Mouse (Mus musculus) lung, embryonic 16.5 days (tissue): ENCODE measurements around the gene D630003M21Rik. TPM values are rescaled to one million over a fixed set of nuclear protein-coding genes. Genes with fewer than 3 reads are reported as not detected.
A peak's percentile ranks its signal among the peaks of the same experiment; 100 is the strongest.

Source experiments
- ATAC-seq: fragments of 200-750 bp; cut with Nextera tagmentation; 2 replicates; pipeline ENCODE4 v1.8.0; 2017; ENCODE audit warnings: low read depth, mild to moderate bottlenecking, moderate library complexity
- H3K27ac ChIP-seq: fragments of 300-500 bp; sonication (generic); 2 replicates; pipeline ENCODE4 v1.5.1; 2014; ENCODE audit warnings: mild to moderate bottlenecking, control low read depth, low read length
- H3K27me3 ChIP-seq: fragments of 300-500 bp; sonication (generic); 2 replicates; pipeline ENCODE4 v1.6.1; 2014; ENCODE audit warnings: low read depth, low read length, mixed read lengths; ENCODE audit not compliant: control insufficient read depth, insufficient read depth
- H3K36me3 ChIP-seq: fragments of 300-500 bp; sonication (generic); 2 replicates; pipeline ENCODE4 v1.6.1; 2014; ENCODE audit warnings: low read length; ENCODE audit not compliant: control insufficient read depth, insufficient read depth
- H3K4me1 ChIP-seq: fragments of 300-500 bp; sonication (generic); replicated peaks from 2 replicates; pipeline ENCODE4 v1.6.1; 2014; ENCODE audit warnings: low read length, mixed read lengths; ENCODE audit not compliant: control insufficient read depth, insufficient read depth
- H3K4me2 ChIP-seq: fragments of 300-500 bp; sonication (generic); 2 replicates; pipeline ENCODE4 v1.6.1; 2014; ENCODE audit warnings: low read depth, low read length, control low read depth
- H3K4me3 ChIP-seq: fragments of 300-500 bp; sonication (generic); 2 replicates; pipeline ENCODE4 v1.5.1; 2014; ENCODE audit warnings: mild to moderate bottlenecking, low read length, control low read depth
- H3K9ac ChIP-seq: fragments of 300-500 bp; sonication (generic); 2 replicates; pipeline ENCODE4 v1.6.1; 2014; ENCODE audit warnings: low read length, control low read depth
- H3K9me3 ChIP-seq: fragments of 300-500 bp; sonication (generic); 2 replicates; pipeline ENCODE4 v1.6.1; 2016; ENCODE audit warnings: low read length; ENCODE audit not compliant: control insufficient read depth
- WGBS: fragments of 180-500 bp; shearing (Covaris S2); extraction: QIAGEN DNeasy Blood & Tissue Kit; methylation state at CpG from one replicate; pipeline ENCODE4 v1.1.7; 2014; 5-methylcytosine and 5-hydroxymethylcytosine counted together
- microRNA-seq: library from miRNA; unstranded; fragments of <30 nt; microRNA quantifications from one replicate; pipeline ENCODE4, GENCODE M21; 2016
- polyA plus RNA-seq: library from polyadenylated mRNA; unstranded; fragments of >200 nt; fragmentation: Nextera tagmentation; extraction: Ambion mirVana; gene quantifications from 2 replicates; pipeline ENCODE4 v1.2.1, GENCODE M21; 2015

Gene D630003M21Rik
- polyA plus RNA-seq, 1 experiment from 2014 or later: 4.0 TPM

DNA sequence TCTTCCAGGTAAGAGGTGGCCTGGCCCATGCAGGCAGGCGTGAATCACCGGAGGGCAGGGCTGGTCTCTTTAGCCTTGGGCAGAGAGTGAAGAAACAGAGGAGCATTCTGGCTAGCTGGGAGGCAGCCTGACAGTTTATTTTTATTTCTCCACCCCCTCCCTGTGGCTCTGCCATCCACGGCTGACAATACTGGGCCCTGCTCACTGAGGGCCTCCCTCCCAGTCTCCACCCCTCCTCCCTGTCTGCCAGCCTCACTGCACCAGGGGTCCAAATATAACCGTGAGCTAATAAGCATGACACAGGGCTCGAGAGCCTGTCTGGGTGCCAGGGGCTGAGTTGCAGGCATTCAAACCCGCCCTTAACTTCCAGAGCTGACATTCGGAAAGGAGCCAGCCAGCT, 89.4 kb downstream of the D630003M21Rik start:
- H3K4me1 ChIP-seq: peaks cover 57% of the 10 kb centered on the region
- no peaks in the 10 kb centered on the region for H3K27me3 ChIP-seq
- 0 out of 2 replicates have a peak, but pooled peaks cover 5% of the 10 kb centered on the region for H3K36me3 ChIP-seq
- H3K4me3 ChIP-seq: no peak overlapping the region
- peak; percentile 60 for ATAC-seq
- peak overlapping the region; percentile 82 for H3K27ac ChIP-seq
- WGBS: 25% methylated on average over 7 of the region's 7 CpGs
- H3K4me2 ChIP-seq: no peak overlapping the region
- peak overlapping the region; percentile 54 for H3K9ac ChIP-seq
- no peaks in the 10 kb centered on the region for H3K9me3 ChIP-seq

DNA sequence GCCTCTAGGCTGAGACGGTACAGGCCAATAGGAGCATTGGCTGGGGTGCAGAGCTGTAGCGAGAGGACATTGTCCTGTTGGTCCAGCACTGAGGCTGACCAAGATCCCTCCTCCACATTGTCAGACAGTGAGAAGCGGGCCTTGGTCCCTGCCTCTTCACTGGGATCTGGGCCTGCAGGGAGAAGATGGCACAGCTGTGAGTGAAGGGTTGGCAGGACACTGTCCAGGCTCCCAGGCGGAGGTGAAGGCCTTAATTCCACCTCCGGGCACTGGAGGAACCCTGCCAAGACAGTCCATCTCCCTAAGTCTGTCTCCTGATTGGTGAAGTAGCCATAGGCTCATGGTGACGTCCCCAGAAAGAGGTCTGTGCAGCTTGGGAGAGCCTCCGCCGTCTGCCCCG, 90.2 kb downstream of the D630003M21Rik start:
- H3K4me1 ChIP-seq: peaks cover 51% of the 10 kb centered on the region

GRCm38 (mm10) chr2:158137771-158138170, 91.3 kb downstream of the D630003M21Rik start:
- Histone ChIP-seq H3K9ac (no peak overlapping the region), H3K36me3 (0 out of 2 replicates have a peak, but pooled peaks cover 8% of the 10 kb centered on the region), H3K27ac (no peak overlapping the region), H3K4me1 (peaks cover 44% of the 10 kb centered on the region), H3K9me3 (no peaks in the 10 kb centered on the region), H3K4me2 (no peak overlapping the region), H3K4me3 (no peak overlapping the region), H3K27me3 (no peaks in the 10 kb centered on the region)
- ATAC-seq: no peak
- 75% methylated on average over 12 of the region's 12 CpGs for WGBS

More for the DNA sequence above, 90.2 kb downstream of the D630003M21Rik start:
- Histone ChIP-seq H3K36me3 (0 out of 2 replicates have a peak, but pooled peaks cover 5% of the 10 kb centered on the region), H3K27me3 (no peaks in the 10 kb centered on the region), H3K4me3 (no peak overlapping the region), H3K9ac (no peak overlapping the region), H3K9me3 (no peaks in the 10 kb centered on the region), H3K27ac (no peak overlapping the region; the same call in 1 of the 2 replicates), H3K4me2 (no peak overlapping the region)
- ATAC-seq: no peak
- 87% methylated on average over 9 of the region's 9 CpGs for WGBS

DNA sequence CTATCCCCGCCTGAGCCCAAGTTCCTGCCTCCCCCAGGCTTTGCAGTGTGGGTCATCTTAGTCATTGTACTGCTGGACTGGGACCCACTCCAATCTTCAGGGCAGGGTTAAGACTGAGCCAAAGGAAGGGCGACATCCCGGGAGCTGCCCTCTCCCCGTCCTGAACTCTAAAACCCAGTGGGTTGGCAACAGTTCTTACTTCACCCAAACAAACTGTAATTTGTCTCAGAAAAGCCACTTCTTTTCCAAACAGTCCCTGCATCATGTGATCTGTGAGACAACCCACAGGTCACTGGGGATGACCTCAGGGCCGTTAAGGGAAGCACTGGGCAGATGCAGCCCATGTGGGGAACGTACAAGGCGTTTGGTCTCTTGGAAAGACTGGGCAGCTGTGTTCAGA, 92.8 kb downstream of the D630003M21Rik start:
- H3K9me3 ChIP-seq: no peaks in the 10 kb centered on the region
- no peaks in the 10 kb centered on the region for H3K27me3 ChIP-seq
- 46% methylated on average over 7 of the region's 7 CpGs for WGBS
- H3K4me3 ChIP-seq: no peak overlapping the region
- H3K4me2 ChIP-seq: no peak overlapping the region
- ATAC-seq: peak; percentile 86
- no peak overlapping the region for H3K9ac ChIP-seq
- H3K36me3 ChIP-seq: 0 out of 2 replicates have a peak, but pooled peaks cover 12% of the 10 kb centered on the region
- H3K27ac ChIP-seq: peak overlapping the region; percentile 53
- peaks cover 30% of the 10 kb centered on the region for H3K4me1 ChIP-seq

DNA sequence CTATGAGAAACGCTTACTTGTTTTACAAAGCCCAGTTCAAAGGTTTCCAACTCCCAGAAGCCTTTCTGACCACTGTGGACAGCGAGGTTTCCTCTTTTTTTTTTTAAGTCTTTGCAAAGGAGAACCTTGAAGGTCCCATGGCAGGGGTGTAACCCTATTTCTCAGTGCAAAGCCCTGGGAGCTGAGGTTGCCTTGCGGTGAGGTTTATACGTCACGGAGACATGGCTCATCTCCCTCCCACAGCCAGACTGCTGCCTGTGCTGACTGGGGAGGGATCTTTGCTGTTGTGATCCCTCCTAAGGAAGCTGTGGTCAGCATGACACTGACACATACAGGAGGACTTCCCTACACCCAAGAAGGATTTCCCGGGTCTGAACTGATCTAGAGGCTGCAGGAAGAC, 96.0 kb downstream of the D630003M21Rik start:
- H3K9ac ChIP-seq: no peak overlapping the region
- ATAC-seq: no peak
- 68% methylated on average over 6 of the region's 6 CpGs for WGBS

More for the DNA sequence above, 96.0 kb downstream of the D630003M21Rik start:
- H3K9me3 ChIP-seq: no peaks in the 10 kb centered on the region
- H3K4me2 ChIP-seq: no peak overlapping the region
- H3K4me3 ChIP-seq: no peak overlapping the region
- 0 out of 2 replicates have a peak, but pooled peaks cover 7% of the 10 kb centered on the region for H3K36me3 ChIP-seq
- no peaks in the 10 kb centered on the region for H3K27me3 ChIP-seq
- no peak overlapping the region for H3K27ac ChIP-seq
- H3K4me1 ChIP-seq: peaks cover 28% of the 10 kb centered on the region

Small RNAs within 50 kb of the gene (microRNA-seq; reads per million reads assigned to microRNA genes)
- not detected for gene Mir7685

Other genes starting within 250 kb of the D630003M21Rik start
- gene Tti1, start 200.8 kb downstream of the D630003M21Rik start, polyA plus RNA-seq: 25.5 and 25.7 TPM in 2 replicates
- gene Rprd1b, start 200.7 kb downstream of the D630003M21Rik start, polyA plus RNA-seq: 40.4 and 43.4 TPM in 2 replicates
- gene Tgm2, start 82.8 kb downstream of the D630003M21Rik start, polyA plus RNA-seq: 75.8 and 81.6 TPM in 2 replicates
- not detected in 2 replicates for gene Bpi, start 28.9 kb upstream of the D630003M21Rik start, polyA plus RNA-seq
- gene Lbp, start 77.3 kb upstream of the D630003M21Rik start, polyA plus RNA-seq: 15.0 and 19.1 TPM in 2 replicates
- 1.9 and 5.3 TPM in 2 replicates for gene Snhg11, start 146.4 kb upstream of the D630003M21Rik start, polyA plus RNA-seq
- gene Ralgapb, start 180.6 kb upstream of the D630003M21Rik start, polyA plus RNA-seq: 13.6 and 15.2 TPM in 2 replicates